Mouse (Mus musculus) G1E (cell line): Measurements from ENCODE around the gene Itch. TPM values are rescaled to one million over a fixed set of nuclear protein-coding genes. Genes with fewer than 3 reads are reported as not detected.
"Not testable (repeated sequence)": the region's sequence is repeated elsewhere in the genome, so short reads cannot be mapped to it uniquely, and the experiment has no call there.

Experiments used
- ATAC-seq: 2 replicates; pipeline ENCODE4 v1.8.0; 2016; ENCODE audit warnings: mild to moderate bottlenecking; ENCODE audit not compliant: insufficient number of reproducible peaks, poor library complexity, low FRiP score, severe bottlenecking; ENCODE audit errors: extremely low read depth
- DNase-seq: peaks from one replicate; pipeline ENCODE4 v3.0.0; 2012; ENCODE audit warnings: low spot score
- H3K27me3 ChIP-seq: 2 replicates; pipeline ENCODE4 v1.6.1; 2012; ENCODE audit warnings: mild to moderate bottlenecking, low read length, inconsistent platforms; ENCODE audit not compliant: insufficient read depth
- H3K36me3 ChIP-seq: replicated peaks from 2 replicates; pipeline ENCODE3; 2012; ENCODE audit warnings: mild to moderate bottlenecking, inconsistent platforms
- H3K4me1 ChIP-seq: 2 replicates; pipeline ENCODE4 v1.6.1; 2012; ENCODE audit warnings: low read depth, low read length, inconsistent platforms, mixed read lengths; ENCODE audit not compliant: insufficient read depth
- H3K4me3 ChIP-seq: 2 replicates; pipeline ENCODE4 v1.5.1; 2012; ENCODE audit warnings: low read depth, mild to moderate bottlenecking, inconsistent platforms, low read length, moderate library complexity, mixed read lengths
- H3K9me3 ChIP-seq: replicated peaks from 2 replicates; pipeline ENCODE4 v1.6.1; 2012; ENCODE audit warnings: inconsistent platforms
- CTCF ChIP-seq: IDR thresholded peaks from 2 replicates; pipeline ENCODE4 v1.5.1; 2012; ENCODE audit warnings: low read depth, low read length, inconsistent platforms, mixed read lengths
- GATA1 ChIP-seq: IDR thresholded peaks from 2 replicates; pipeline ENCODE4 v1.6.1; 2012; ENCODE audit warnings: borderline replicate concordance, low read length, inconsistent platforms, mixed read lengths
- GATA2 ChIP-seq: IDR thresholded peaks from 2 replicates; pipeline ENCODE4 v1.6.1; 2012; ENCODE audit warnings: low read depth, low read length, inconsistent platforms, borderline replicate concordance
- POLR2AphosphoS5 ChIP-seq: IDR thresholded peaks from 2 replicates; pipeline ENCODE4 v1.6.1; 2012; ENCODE audit warnings: low read depth, low read length, inconsistent platforms; ENCODE audit not compliant: insufficient replicate concordance
- TAL1 ChIP-seq: conservative IDR thresholded peaks from 2 replicates; pipeline ENCODE4 v1.6.1; 2012; ENCODE audit warnings: low read depth, low read length, inconsistent platforms, mixed read lengths
- polyA plus RNA-seq: library from polyadenylated mRNA; stranded (reverse); fragments of >175 nt; gene quantifications from 2 replicates; pipeline ENCODE4 v1.2.3, GENCODE M21; 2012
- total RNA-seq, 2 experiments: library from RNA; stranded (forward) in 1 of 2; stranded (reverse) in 1 of 2; fragments of 200-1000 nt in 1 of 2; fragments of >200 nt in 1 of 2; fragmentation: Nextera tagmentation in 1 of 2; gene quantifications; 2 replicates each; pipeline ENCODE4 v1.2.3; 2014 to 2017

Itch gene
- total and polyA plus RNA-seq, 3 experiments = 1.8 to 65.6 (median 63.4) TPM

- no peak for ATAC-seq
- peaks cover 17% of the 10 kb centered on the region for H3K9me3 ChIP-seq
- no peaks in the 10 kb centered on the region; the same call in 1 of the 2 replicates for H3K27me3 ChIP-seq
- TF ChIP-seq GATA1 (no peak), GATA2 (no peak), POLR2AphosphoS5 (no peak), TAL1 (no peak), CTCF (no peak)
- H3K36me3 ChIP-seq = no peaks in the 10 kb centered on the region
- peaks cover 6% of the 10 kb centered on the region for H3K4me1 ChIP-seq
- no peak overlapping the region for H3K4me3 ChIP-seq
- no peak for DNase-seq
These were observed 29.7 kb upstream of the Itch start for GRCm38 (mm10) chr2:155103607-155104006.

- not testable (repeated sequence) for DNase-seq, H3K36me3 ChIP-seq, H3K4me3 ChIP-seq, H3K4me1 ChIP-seq, ATAC-seq, H3K27me3 ChIP-seq
- peaks cover 17% of the 10 kb centered on the region for H3K9me3 ChIP-seq
These were observed 26.0 kb upstream of the Itch start for GRCm38 (mm10) chr2:155107276-155107675.

GRCm38 (mm10) chr2:155115216-155115830 is 18.0 kb upstream of the Itch start:
- Histone ChIP-seq H3K4me3 (no peak overlapping the region), H3K9me3 (no peaks in the 10 kb centered on the region), H3K27me3 (peaks cover 3% of the 10 kb centered on the region; the same call in 1 of the 2 replicates), H3K36me3 (no peaks in the 10 kb centered on the region), H3K4me1 (no peaks in the 10 kb centered on the region)
- DNase-seq (no peak), ATAC-seq (no peak)
- TF ChIP-seq GATA2 (no peak), POLR2AphosphoS5 (no peak), TAL1 (no peak), GATA1 (no peak), CTCF (no peak)

- TF ChIP-seq GATA1 = no peak
- TF ChIP-seq POLR2AphosphoS5 = no peak
- TF ChIP-seq CTCF = no peak
- no peak for TF ChIP-seq GATA2
- TF ChIP-seq TAL1 = no peak
- no peaks in the 10 kb centered on the region for H3K9me3 ChIP-seq
- H3K4me3 ChIP-seq = peak overlapping the region; percentile 91
- no peak for ATAC-seq
- peak; percentile 31 for DNase-seq
- peaks cover 23% of the 10 kb centered on the region for H3K36me3 ChIP-seq
- H3K27me3 ChIP-seq = peaks cover 8% of the 10 kb centered on the region; the same call in 1 of the 2 replicates
- H3K4me1 ChIP-seq = peaks cover 25% of the 10 kb centered on the region
These were observed 910 bp downstream of the Itch start for GRCm38 (mm10) chr2:155133977-155134860.

- Histone ChIP-seq H3K36me3 (peaks cover 30% of the 10 kb centered on the region), H3K4me1 (peaks cover 25% of the 10 kb centered on the region), H3K27me3 (peaks cover 4% of the 10 kb centered on the region; the same call in 1 of the 2 replicates), H3K9me3 (no peaks in the 10 kb centered on the region), H3K4me3 (no peak overlapping the region)
- DNase-seq (no peak), ATAC-seq (no peak)
- TF ChIP-seq POLR2AphosphoS5 (no peak), CTCF (no peak), TAL1 (no peak), GATA1 (no peak), GATA2 (no peak)
These were observed 1.8 kb downstream of the Itch start for GRCm38 (mm10) chr2:155135092-155135491.

GRCm38 (mm10) chr2:155135534-155135933 is 2.2 kb downstream of the Itch start:
- DNase-seq (no peak), ATAC-seq (no peak)
- H3K9me3 ChIP-seq = no peaks in the 10 kb centered on the region
- peaks cover 3% of the 10 kb centered on the region; the same call in 1 of the 2 replicates for H3K27me3 ChIP-seq
- H3K4me1 ChIP-seq = peaks cover 25% of the 10 kb centered on the region
- no peak overlapping the region for H3K4me3 ChIP-seq
- H3K36me3 ChIP-seq = peaks cover 34% of the 10 kb centered on the region
- TF ChIP-seq CTCF (no peak), GATA2 (no peak), GATA1 (no peak), TAL1 (no peak), POLR2AphosphoS5 (no peak)
